Mouse (Mus musculus) kidney, embryonic 16.5 days (tissue): ENCODE measurements at regions not wholly inside any gene's neighbourhood (a gene's known extent, or its start where the extent isn't known, plus 50 kb on each side); places are given as distances from the start of the nearest gene placed in this dataset.
A peak's percentile ranks its signal among the peaks of the same experiment; 100 is the strongest.

Source experiments
- ATAC-seq: fragments of 200-750 bp; cut with Nextera tagmentation; 2 replicates; pipeline ENCODE4 v1.8.0; 2017; ENCODE audit warnings: moderate TSS enrichment; ENCODE audit not compliant: low FRiP score, low TSS enrichment
- H3K27ac ChIP-seq: fragments of 300-500 bp; sonication (generic); 2 replicates; pipeline ENCODE4 v1.5.1; 2014; ENCODE audit warnings: low read length
- H3K27me3 ChIP-seq: fragments of 300-500 bp; sonication (generic); 2 replicates; pipeline ENCODE4 v1.6.1; 2014; ENCODE audit warnings: low read length, control low read depth, mixed read lengths; ENCODE audit not compliant: insufficient read depth
- H3K36me3 ChIP-seq: fragments of 300-500 bp; sonication (generic); 2 replicates; pipeline ENCODE4 v1.6.1; 2014; ENCODE audit warnings: low read length, control low read depth, mixed read lengths; ENCODE audit not compliant: insufficient read depth
- H3K4me1 ChIP-seq: fragments of 300-500 bp; sonication (generic); 2 replicates; pipeline ENCODE4 v1.6.1; 2014; ENCODE audit warnings: low read length, control low read depth, mixed read lengths; ENCODE audit not compliant: insufficient read depth
- H3K4me2 ChIP-seq: fragments of 300-500 bp; sonication (generic); replicated peaks from 2 replicates; pipeline ENCODE4 v1.6.1; 2014; ENCODE audit warnings: low read depth, low read length
- H3K4me3 ChIP-seq: fragments of 300-500 bp; sonication (generic); 2 replicates; pipeline ENCODE4 v1.5.1; 2014; ENCODE audit warnings: mild to moderate bottlenecking, low read length
- H3K9ac ChIP-seq: fragments of 300-500 bp; sonication (generic); replicated peaks from 2 replicates; pipeline ENCODE4 v1.6.1; 2014; ENCODE audit warnings: low read length
- H3K9me3 ChIP-seq: fragments of 300-500 bp; sonication (generic); 2 replicates; pipeline ENCODE4 v1.6.1; 2016; ENCODE audit warnings: low read length, control low read depth
- WGBS: fragments of 180-500 bp; shearing (Covaris S2); extraction: QIAGEN DNeasy Blood & Tissue Kit; methylation state at CpG from one replicate; pipeline ENCODE4 v1.1.7; 2014; 5-methylcytosine and 5-hydroxymethylcytosine counted together

GRCm38 (mm10) chr6:18934362-18934761 lies 68.2 kb downstream of the Ankrd7 start:
- no peak overlapping the region for H3K9ac ChIP-seq

GRCm38 (mm10) chr6:18946002-18946683 lies 80.0 kb downstream of the Ankrd7 start:
- no peak overlapping the region for H3K27ac ChIP-seq
- ATAC-seq = no peak
- H3K36me3 ChIP-seq = no peaks in the 10 kb centered on the region
- no peak overlapping the region for H3K9ac ChIP-seq
- H3K4me3 ChIP-seq = no peak overlapping the region
- no peaks in the 10 kb centered on the region for H3K4me1 ChIP-seq
- no peak overlapping the region for H3K4me2 ChIP-seq
- no peaks in the 10 kb centered on the region for H3K9me3 ChIP-seq
- WGBS = 85% methylated on average over 5 of the region's 5 CpGs
- H3K27me3 ChIP-seq = no peaks in the 10 kb centered on the region

More at GRCm38 (mm10) chr6:18934362-18934761, 68.2 kb downstream of the Ankrd7 start:
- Histone ChIP-seq H3K4me1 (no peaks in the 10 kb centered on the region), H3K27ac (no peak overlapping the region), H3K9me3 (no peaks in the 10 kb centered on the region), H3K4me2 (peak overlapping the region; percentile 2; the same call in 1 of the 2 replicates), H3K36me3 (no peaks in the 10 kb centered on the region), H3K4me3 (no peak overlapping the region), H3K27me3 (no peaks in the 10 kb centered on the region)
- ATAC-seq = peak; percentile 71; the same call in 1 of the 2 replicates
- 24% methylated on average over 7 of the region's 7 CpGs for WGBS
